Mouse (Mus musculus) hindlimb bud, embryonic 11.5 days (tissue): ENCODE results near the gene Cd24a.
A peak's percentile ranks its signal among the peaks of the same experiment; 100 is the strongest.

Experiments
- DNase-seq: peaks from one replicate; pipeline ENCODE4 v3.0.0-alpha.2; 2012; ENCODE audit warnings: low read depth, low spot score; ENCODE audit errors: extremely low spot score

Cd24a gene

DNA sequence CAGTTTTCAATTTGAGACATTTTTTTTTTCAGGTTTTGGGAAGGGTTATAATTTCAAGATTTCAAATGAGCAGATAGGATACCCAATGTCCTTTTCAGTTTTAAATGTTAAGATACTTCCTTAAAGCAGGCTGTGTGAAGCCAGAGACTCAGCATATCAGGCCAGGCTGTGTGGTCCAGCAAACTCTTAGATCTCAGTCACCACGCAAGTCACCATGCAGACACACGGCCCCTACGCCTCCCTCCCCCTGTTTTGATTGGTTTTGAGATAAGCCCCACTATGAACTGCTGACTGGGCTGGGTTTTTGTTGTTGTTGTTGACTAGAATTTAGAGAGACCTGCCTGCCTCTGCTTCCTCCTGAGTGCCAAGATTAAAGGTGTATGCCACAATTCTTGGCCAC, 3.2 kb downstream of the Cd24a start:
- DNase-seq: no peak

DNA sequence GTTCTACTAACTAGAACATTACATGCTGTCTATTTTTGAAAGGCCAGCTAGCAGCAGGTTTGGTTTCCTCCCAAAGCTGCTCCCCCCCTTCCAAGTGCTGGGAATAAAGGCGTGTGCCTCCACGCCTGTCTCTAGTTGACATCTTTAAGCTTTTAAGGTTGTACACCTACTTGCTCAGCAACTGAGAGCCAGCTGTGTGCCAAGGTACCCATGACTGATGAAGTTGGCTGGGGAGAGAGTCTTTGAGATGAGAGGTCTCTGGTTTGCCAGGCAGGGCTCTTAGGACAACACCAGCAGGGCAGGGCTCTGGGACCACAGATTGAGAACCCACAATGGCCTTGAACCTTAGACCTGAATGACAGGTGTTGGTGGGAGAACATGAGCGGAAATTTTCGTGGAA, 6.5 kb downstream of the Cd24a start:
- no peak for DNase-seq

DNA sequence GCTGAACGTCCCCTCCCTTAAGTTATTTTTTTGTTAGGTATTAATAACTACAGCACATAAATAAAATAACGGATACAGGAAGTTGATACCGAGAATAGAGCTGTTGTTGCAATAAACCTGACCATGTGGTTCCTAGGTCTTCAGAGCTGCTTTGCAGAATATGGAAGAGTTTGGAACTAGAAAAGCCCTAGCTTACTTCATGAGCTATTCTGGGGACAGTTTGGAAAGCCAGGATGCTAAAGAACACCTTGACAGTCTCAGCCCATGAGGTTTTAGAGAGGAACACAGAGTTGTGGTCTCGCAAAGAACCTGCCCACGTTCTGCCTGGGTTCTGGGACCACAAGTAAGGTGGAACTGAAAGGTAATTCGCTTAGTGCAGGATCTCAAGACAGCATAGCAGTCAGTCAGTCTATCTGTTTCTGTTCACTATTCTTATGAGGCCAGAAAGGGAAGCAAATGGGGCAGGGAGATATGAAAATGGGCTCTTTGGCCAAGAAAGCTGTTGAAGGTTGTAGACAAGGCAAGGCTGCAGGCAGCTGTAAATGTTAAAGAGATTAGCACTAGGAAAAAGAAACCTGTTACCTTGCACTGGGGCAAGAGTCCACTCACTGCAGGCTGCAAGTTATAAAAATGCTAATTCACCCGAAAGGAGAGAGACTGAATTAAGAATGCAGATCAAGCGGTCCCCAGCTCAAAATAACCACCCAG, 10.5 kb downstream of the Cd24a start:
- no peak for DNase-seq

DNA sequence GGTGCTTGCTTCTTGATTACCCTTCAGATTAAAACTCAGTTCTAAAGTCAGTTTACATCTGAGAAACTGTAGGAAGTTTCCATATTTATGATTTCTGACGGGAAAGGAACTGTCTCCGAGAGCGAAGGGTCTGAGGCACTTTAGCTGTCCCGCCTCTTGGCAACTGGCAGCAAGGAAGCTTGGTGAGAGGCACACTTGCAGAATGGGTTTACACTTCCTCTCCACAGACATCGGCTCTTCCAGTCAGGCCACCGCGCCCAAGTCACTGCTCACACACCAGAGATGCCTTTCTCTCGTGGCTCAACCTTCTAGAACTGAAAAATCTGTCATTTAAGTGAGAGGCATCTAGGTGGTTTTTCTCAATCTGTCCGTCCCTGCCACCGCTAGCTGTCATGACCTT, 13.4 kb downstream of the Cd24a start:
- DNase-seq: no peak

DNA sequence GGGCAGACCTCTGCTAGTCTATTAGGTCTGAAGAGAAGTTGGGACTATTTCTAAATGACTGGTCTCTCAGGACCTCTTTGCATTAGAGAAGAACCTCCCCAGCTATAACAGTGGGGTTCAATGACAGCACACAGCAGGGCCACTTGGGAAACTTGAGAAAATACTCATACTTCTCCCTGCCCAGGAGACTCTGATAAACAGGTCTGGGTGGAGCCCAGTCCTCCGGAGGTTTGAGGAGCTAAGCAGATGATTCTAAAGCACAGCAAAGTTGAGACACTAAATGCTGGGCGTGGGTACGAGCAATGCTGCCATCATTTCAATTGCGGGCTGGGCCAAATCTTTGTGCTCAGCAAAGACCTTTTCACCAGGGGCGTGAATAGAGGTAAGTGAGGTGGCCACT, 15.1 kb downstream of the Cd24a start:
- DNase-seq: no peak

DNA sequence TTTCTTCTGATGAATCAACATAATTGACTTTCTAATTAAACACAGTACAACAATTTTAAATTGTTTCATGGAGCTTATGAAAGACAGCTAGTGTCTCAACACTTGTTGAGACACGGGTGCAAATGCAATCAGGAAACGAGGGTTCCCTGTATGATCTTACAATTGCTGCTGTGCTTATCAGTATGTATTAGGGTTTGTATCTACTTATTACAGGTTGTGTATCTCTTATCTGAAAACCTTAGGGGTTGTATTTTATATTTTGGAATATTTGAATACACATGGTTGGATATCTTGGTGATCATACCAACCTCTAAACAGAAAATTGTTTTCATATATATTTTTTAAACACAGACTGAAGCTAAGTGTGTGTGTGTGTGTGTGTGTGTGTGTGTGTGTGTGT, 16.1 kb downstream of the Cd24a start:
- no peak for DNase-seq

DNA sequence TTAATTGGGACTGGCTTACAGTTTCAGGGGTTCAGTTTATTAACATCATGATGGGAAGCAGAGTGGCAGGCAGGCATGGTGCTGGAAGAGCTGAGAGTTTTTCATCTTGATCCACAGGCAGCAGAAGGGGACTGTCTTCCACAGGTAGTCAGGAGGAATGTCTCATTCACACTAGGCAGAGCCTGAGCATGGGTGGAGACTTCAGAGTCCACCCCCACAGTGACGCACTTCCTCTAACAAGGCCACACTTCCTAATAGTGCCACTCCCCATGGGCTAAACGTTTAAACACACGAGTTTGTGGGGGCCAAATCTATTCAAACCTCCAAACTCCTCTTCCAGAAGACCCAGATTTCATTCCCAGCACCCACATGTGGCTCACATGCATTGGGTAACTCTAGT, 16.8 kb downstream of the Cd24a start:
- DNase-seq: no peak

DNA sequence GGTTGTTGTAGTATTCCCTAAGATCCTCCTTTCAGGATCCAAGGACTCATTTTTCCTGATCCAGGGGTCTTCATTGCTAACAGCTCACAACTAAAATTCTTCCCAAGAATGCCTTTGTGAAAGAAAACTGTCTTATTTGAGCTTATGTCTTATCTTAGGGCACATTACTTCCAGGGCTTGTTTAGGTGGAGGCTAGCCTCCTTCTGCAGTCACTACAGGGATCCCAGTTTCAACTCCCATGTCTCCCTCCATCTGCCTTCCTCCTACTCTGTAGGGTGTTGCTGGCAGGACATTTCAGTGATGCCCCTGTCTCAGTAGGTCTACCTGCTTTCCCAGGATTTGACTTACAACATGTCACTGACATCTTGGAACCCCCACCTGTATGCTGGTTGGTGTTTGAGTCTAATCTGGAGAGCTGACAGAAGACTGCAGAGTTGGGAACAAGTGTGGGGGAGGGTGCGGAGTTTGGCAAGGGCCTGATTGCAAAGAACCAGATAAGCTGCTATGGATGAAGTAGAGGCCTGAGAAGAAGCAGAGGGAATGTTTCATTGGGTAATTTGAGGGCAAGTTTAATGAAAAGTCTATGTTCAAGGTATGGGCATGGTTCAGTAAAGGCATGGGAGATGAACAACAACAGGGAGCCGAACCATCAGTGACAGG, 20.1 kb downstream of the Cd24a start:
- no peak for DNase-seq

DNA sequence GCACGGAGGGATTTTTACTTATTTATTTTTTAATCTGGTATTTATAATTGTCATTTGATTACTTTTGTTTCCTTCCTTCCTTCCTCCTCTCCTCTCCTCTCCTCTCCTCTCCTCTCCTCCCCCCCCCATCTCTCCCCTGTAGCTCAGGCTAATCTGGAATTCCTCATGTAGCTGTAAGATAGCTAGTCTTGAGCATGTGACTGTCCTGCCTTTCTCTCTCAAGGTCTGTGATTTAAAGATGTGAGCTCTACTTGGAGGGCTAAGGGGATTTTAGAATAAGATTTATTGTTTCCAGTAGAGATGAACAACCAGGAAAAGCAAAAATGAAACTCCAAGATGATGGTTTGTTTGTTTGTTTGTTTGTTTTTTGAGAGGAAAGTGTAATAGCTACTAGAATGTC, 23.0 kb downstream of the Cd24a start:
- no peak for DNase-seq

DNA sequence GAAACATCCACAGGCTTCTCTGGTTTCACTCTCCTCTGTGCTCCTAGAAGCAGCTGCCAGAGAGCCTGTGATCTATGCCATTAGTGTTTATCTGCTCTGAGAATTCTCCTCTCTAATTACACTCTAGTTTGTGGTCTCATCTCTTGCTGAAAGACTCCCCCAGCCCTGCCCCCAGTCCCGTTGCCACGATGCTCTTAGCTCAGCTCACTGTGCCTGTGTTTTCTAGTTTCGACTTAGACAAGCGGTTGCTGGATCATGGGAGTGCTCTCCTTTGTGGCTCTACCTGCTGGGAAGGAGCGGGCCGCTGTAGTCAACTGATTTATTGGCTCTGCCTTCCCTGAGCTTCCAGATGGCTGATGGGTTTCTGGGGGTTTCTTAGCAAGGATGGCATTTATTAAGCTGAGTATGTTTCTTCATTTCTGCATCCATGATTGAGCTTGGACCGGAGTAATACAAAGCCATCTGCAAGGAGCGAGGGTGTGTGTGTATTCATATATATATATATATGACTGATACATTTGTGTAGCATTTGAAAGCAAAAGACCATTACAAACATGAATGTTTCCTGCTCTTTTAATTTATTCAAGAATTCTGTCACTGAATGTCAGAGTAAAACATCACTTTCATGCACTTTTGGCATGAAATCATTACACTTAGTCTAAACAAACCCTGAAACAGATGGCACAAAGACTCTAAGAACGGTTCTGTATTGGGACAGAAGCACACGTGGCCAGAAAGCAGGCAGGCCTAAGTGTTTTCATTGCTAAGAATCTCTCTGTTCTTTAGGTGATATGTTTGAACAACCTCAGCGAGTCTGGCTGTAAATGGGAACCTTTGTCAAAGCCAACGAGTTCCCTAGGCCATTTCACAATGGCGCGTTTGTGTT, 23.7 kb downstream of the Cd24a start:
- DNase-seq: no peak

DNA sequence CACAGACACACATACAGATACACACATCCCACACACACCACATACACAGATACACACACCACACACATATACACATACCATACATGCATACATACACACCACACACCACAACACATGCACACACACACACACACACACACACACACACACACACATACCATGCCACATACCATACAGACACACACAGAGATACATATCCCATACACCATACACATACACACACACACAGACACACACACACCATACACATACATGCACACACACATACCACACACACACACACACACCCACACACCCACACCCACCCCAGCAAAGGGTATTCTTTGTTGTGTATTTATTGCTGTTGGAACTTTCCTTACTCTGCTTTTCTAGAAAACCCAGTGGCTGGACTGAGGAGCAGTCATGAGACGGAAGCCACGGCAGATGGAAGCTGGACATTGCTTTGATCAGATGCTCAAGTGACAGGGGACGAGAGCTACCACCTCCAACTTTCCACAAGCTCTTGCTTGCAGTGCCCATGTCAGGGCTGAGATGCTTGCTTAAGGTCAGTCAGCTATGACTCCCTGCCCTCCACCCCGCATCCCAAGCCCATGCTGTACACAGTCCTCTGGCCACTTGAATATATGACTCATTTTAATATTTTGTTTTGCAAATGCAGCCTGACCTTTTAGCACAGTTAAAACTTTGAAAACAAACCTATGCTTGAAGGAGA, 26.0 kb downstream of the Cd24a start:
- DNase-seq: no peak

DNA sequence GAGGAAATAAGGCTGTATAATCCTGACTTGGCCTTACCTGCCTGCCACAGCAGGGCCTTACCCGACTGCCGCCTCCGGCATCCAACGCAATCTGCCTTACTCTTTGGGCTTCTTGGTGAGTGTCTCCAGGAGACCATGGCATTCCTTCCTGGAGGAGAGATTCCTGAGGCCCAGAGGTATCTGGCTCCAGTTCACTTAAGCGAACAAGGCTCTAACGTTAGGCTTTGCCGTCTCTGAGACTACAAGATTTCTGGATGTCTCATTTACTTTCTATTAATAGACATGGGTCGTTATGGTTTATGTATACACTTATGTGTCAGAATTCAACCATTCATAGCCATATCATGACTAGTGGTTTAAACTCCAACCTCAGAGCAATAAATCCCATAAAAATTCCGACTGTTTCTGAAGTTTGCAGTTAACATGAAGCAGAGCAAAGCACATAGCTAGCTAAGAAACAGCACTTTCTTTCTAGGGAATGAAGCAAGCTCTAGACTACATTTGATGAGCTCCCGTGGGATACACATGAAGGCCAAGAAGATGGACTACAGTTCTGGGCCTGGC, 26.7 kb downstream of the Cd24a start:
- no peak for DNase-seq

DNA sequence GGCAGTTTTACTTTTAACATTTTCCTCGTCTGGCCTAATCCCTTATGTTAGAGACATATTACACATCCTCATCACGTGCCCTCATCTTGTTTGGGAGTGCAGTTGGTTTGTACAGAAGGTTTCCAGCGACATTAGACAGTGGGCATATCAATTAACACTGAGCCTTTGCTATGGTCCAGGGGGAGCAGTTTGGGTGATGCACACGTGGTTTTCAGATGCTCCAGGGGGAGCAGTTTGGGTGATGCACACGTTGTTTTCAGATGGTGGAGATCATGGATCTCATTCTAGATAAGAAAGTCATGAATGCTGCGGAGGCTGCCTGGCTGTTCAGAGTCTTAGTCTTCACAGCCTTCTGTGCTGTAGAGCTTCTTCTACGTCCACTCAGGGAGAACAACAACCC, 27.8 kb downstream of the Cd24a start:
- no peak for DNase-seq

DNA sequence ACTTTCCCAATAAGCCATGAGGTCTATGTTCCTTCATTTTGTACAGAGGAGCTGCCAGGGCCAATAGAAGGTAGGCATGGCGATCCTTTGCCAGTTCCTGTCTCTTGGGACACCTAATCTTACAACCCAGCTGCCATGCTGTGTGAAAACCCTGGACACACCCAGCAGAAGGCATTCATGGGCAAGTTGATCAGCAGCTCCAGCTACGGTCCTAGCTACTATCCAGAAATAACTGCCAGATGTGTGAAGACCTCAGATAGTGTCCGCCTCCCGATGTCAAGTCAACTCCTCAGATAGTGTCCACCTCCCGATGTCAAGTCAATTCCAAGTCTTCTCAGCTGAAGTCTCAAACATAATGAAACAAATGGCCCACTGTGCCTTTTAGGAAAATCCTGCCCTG, 31.4 kb downstream of the Cd24a start:
- DNase-seq: no peak

DNA sequence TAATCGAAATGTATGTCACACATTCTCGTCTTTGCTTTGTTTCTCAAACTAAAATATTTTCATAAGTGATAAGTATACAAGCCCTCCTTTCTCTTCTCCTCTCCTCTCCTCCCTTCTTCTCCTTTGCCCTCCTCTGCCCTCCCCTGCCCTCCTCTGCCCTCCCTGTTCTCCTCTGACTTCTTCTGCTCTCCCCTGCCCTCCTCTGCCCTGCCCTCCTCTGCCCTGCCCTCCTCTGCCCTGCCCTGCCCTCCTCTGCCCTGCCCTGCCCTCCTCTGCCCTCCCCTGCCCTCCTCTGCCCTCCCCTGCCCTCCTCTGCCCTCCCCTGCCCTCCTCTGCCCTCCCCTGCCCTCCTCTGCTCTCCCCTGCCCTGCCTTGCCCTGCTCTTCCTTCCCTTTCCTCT, 31.9 kb downstream of the Cd24a start:
- DNase-seq: no peak

DNA sequence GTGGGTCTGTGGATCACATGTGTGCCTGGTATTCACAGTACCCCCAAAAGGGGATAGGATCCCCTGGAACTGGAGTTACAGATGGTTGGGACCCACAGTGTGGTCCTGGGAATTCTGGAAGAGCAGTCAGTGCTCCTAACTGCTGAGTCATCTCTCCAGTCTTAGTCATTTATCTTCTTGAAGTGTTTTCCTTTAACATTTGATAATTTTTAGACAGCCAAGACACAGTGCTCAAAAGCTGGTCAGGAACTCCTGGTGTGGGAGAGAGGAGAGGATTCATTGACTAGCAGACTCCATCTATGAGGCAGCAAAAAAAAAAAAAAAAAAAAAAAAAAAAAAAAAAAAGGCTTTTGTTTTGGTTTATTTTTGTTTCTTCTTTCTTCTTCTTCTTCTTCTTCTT, 33.0 kb downstream of the Cd24a start:
- no peak for DNase-seq

DNA sequence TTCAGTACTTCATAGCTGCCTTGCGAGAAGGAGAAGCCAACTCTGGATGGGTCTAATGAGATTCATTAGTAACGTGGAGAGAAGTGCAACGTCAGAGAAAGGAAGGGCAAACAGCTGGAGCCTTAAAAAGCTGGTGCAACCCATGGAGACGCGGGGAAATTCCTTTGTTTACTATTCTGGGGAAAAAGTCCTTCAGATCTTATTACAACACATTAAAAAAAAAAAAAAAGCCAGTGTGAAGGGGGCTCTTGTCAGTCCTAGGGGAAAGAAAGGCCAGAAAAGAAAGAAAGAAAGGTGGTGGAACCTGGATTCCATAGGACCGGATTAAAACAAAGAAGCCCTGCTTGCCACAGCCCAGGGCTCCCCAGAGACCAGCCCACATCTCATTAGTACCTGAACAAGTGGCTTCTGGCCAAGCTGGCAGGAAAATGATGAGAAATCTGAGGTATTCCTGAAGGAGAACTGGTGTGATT, 41.0 kb downstream of the Cd24a start:
- no peak for DNase-seq

DNA sequence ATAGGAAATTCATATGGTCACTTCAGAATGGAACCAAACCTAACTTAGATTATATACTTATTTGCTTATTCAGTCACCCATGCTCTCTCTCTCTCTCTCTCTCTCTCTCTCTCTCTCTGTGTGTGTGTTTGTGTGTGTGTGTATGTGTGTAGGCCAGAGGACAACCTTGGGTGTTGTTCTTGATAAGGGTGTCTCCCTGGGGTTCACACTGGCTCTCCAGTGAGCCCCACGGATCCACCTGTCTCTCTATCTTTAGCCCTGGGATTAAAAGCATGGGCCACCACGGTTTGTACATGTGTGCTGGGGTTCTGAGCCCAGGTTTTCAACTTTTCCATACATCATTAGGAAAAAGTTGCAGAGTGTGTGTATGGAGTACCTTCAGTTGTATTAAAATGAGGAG, 41.9 kb downstream of the Cd24a start:
- DNase-seq: no peak

DNA sequence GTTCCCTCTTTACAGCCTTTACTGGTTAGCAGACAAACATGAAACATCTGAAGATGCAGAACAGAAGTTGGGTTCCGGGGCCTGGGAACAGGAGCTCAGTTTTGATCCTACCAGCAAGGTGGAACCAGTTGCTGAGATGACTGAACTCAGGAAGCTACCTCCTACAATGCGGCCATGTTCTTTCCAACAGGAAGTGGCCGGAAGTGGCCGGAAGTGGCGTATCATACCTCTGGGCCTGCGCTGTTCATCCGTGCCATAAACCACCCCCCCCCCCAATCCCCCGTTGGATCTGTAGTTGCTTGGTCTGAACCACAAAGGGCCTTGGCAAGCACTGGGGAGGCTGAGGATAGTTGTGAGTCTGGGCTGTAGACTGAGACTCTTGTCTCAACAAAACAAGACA, 45.4 kb downstream of the Cd24a start:
- DNase-seq: no peak

DNA sequence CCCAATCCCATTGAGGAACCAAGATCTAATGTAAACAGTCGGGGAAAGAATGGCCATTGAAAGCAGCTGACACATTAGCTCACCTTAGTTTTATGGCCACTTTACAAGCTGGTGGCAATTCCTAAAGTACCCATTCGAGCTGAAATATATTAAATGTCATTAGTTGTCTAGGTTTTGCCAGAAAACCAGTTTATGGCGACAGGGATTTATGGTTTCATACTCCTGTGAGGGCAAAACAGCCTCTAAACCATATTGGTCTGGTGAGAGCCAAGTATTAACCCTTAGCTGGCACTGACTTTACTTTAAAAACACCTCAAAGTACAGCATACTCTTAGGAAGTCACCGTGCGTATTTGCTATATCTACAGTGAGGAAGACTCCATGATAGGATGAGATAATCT, 46.3 kb downstream of the Cd24a start:
- DNase-seq: peak; percentile 72

DNA sequence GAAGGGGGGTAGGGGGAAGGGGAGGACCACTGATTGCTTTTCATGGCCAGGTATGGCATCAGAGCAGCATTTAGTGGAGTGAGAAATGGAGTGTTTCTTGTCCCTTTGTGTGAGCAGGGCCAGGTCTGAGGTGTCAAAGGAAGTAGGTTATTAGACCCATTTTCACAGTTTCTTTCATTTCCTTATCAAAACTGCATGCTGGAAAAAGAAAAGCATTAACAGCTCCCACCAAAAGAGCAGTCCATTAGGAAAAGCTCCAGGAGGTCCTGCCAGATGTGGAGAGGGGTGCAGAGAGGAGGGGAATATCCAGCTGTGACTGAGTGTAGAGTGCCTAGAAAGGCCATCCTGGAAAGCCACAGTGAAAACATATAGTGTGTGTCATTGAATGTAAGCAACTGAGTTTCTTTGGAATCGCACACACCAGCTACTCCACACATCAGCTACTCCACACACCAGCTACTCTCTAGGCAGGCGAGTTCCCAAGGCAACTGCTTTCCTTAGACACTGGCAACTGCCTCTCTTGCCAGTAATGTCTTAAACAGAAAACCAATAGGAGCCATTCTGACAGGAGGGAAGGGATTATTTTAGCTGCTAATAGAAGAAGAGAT, 46.8 kb downstream of the Cd24a start:
- no peak for DNase-seq
